Mouse (Mus musculus): ENCODE measurements at regions not wholly inside any gene's neighbourhood (a gene's known extent, or its start where the extent isn't known, plus 50 kb on each side); places are given as distances from the start of the nearest gene placed in this dataset.

GRCm38 (mm10) chr6:100420602-100421001 lies 133.3 kb upstream of the Rybp start:
- no peaks in the 10 kb centered on the region for H3K36me3 ChIP-seq (ENCODE audit: insufficient read depth, low read length)
- peak overlapping the region; percentile 59 for H3K4me3 ChIP-seq (replicated peaks; ENCODE audit: low read length)
- H3K27me3 ChIP-seq (ENCODE audit: insufficient read depth, low read length) = no peaks in the 10 kb centered on the region
- H3K9me3 ChIP-seq (ENCODE audit: low read length) = peaks cover 5% of the 10 kb centered on the region; the same call in 1 of the 2 replicates
- no peak for TF ChIP-seq CTCF (conservative IDR thresholded peaks at IDR 0.05; ENCODE audit: low read length)
- TF ChIP-seq NANOG (IDR thresholded peaks at IDR 0.05; ENCODE audit: borderline replicate concordance, low read length) = no peak
- TF ChIP-seq POU5F1 (IDR thresholded peaks at IDR 0.05; ENCODE audit: borderline replicate concordance, low read length) = no peak
- peaks cover 92% of the 10 kb centered on the region for H3K4me1 ChIP-seq (replicated peaks; ENCODE audit: low read depth, low read length)

- no peaks in the 10 kb centered on the region for H3K27me3 ChIP-seq (ENCODE audit: insufficient read depth, low read length)
- peak; percentile 58; the same call in 1 of the 2 replicates for TF ChIP-seq NANOG (IDR thresholded peaks at IDR 0.05; ENCODE audit: borderline replicate concordance, low read length)
- TF ChIP-seq POU5F1 (IDR thresholded peaks at IDR 0.05; ENCODE audit: borderline replicate concordance, low read length) = no peak
- no peak for TF ChIP-seq CTCF (conservative IDR thresholded peaks at IDR 0.05; ENCODE audit: low read length)
- H3K4me1 ChIP-seq (replicated peaks; ENCODE audit: low read depth, low read length) = peaks cover 94% of the 10 kb centered on the region
- H3K36me3 ChIP-seq (ENCODE audit: insufficient read depth, low read length) = no peaks in the 10 kb centered on the region
- H3K4me3 ChIP-seq (replicated peaks; ENCODE audit: low read length) = peak overlapping the region; percentile 59
- peaks cover 5% of the 10 kb centered on the region; the same call in 1 of the 2 replicates for H3K9me3 ChIP-seq (ENCODE audit: low read length)
Observed at GRCm38 (mm10) chr6:100419782-100420540, 132.7 kb upstream of the Rybp start.

- Histone ChIP-seq H3K36me3 (ENCODE audit: insufficient read depth, low read length) (no peaks in the 10 kb centered on the region), H3K4me3 (replicated peaks; ENCODE audit: low read length) (no peak overlapping the region), H3K27me3 (ENCODE audit: insufficient read depth, low read length) (no peaks in the 10 kb centered on the region), H3K4me1 (replicated peaks; ENCODE audit: low read depth, low read length) (peaks cover 85% of the 10 kb centered on the region), H3K9me3 (ENCODE audit: low read length) (peaks cover 5% of the 10 kb centered on the region; the same call in 1 of the 2 replicates)
- TF ChIP-seq CTCF (conservative IDR thresholded peaks at IDR 0.05; ENCODE audit: low read length) (no peak), NANOG (IDR thresholded peaks at IDR 0.05; ENCODE audit: borderline replicate concordance, low read length) (no peak), POU5F1 (IDR thresholded peaks at IDR 0.05; ENCODE audit: borderline replicate concordance, low read length) (no peak)
Observed at GRCm38 (mm10) chr6:100416046-100416445, 128.8 kb upstream of the Rybp start.

GRCm38 (mm10) chr6:100415514-100415913 lies 128.2 kb upstream of the Rybp start:
- Histone ChIP-seq H3K4me3 (replicated peaks; ENCODE audit: low read length) (no peak overlapping the region), H3K4me1 (replicated peaks; ENCODE audit: low read depth, low read length) (peaks cover 81% of the 10 kb centered on the region), H3K36me3 (ENCODE audit: insufficient read depth, low read length) (no peaks in the 10 kb centered on the region), H3K27me3 (ENCODE audit: insufficient read depth, low read length) (no peaks in the 10 kb centered on the region), H3K9me3 (ENCODE audit: low read length) (peaks cover 5% of the 10 kb centered on the region; the same call in 1 of the 2 replicates)
- TF ChIP-seq NANOG (IDR thresholded peaks at IDR 0.05; ENCODE audit: borderline replicate concordance, low read length) (no peak), CTCF (conservative IDR thresholded peaks at IDR 0.05; ENCODE audit: low read length) (no peak), POU5F1 (IDR thresholded peaks at IDR 0.05; ENCODE audit: borderline replicate concordance, low read length) (no peak)

GRCm38 (mm10) chr6:100414836-100415235 lies 127.6 kb upstream of the Rybp start:
- Histone ChIP-seq H3K36me3 (ENCODE audit: insufficient read depth, low read length) (no peaks in the 10 kb centered on the region), H3K27me3 (ENCODE audit: insufficient read depth, low read length) (no peaks in the 10 kb centered on the region), H3K4me3 (replicated peaks; ENCODE audit: low read length) (no peak overlapping the region), H3K4me1 (replicated peaks; ENCODE audit: low read depth, low read length) (peaks cover 74% of the 10 kb centered on the region), H3K9me3 (ENCODE audit: low read length) (peaks cover 5% of the 10 kb centered on the region; the same call in 1 of the 2 replicates)
- TF ChIP-seq POU5F1 (IDR thresholded peaks at IDR 0.05; ENCODE audit: borderline replicate concordance, low read length) (no peak), NANOG (IDR thresholded peaks at IDR 0.05; ENCODE audit: borderline replicate concordance, low read length) (no peak), CTCF (conservative IDR thresholded peaks at IDR 0.05; ENCODE audit: low read length) (no peak)

GRCm38 (mm10) chr6:100412486-100412885 lies 125.2 kb upstream of the Rybp start:
- TF ChIP-seq CTCF (conservative IDR thresholded peaks at IDR 0.05; ENCODE audit: low read length) (no peak), NANOG (IDR thresholded peaks at IDR 0.05; ENCODE audit: borderline replicate concordance, low read length) (no peak), POU5F1 (IDR thresholded peaks at IDR 0.05; ENCODE audit: borderline replicate concordance, low read length) (no peak)
- Histone ChIP-seq H3K27me3 (ENCODE audit: insufficient read depth, low read length) (no peaks in the 10 kb centered on the region), H3K36me3 (ENCODE audit: insufficient read depth, low read length) (no peaks in the 10 kb centered on the region), H3K4me3 (replicated peaks; ENCODE audit: low read length) (no peak overlapping the region), H3K4me1 (replicated peaks; ENCODE audit: low read depth, low read length) (peaks cover 70% of the 10 kb centered on the region), H3K9me3 (ENCODE audit: low read length) (no peaks in the 10 kb centered on the region)

GRCm38 (mm10) chr6:100411968-100412367 lies 124.7 kb upstream of the Rybp start:
- no peak overlapping the region for H3K4me3 ChIP-seq (replicated peaks; ENCODE audit: low read length)
- no peaks in the 10 kb centered on the region for H3K36me3 ChIP-seq (ENCODE audit: insufficient read depth, low read length)
- no peaks in the 10 kb centered on the region for H3K27me3 ChIP-seq (ENCODE audit: insufficient read depth, low read length)
- H3K4me1 ChIP-seq (replicated peaks; ENCODE audit: low read depth, low read length) = peaks cover 64% of the 10 kb centered on the region
- no peaks in the 10 kb centered on the region for H3K9me3 ChIP-seq (ENCODE audit: low read length)
- TF ChIP-seq NANOG (IDR thresholded peaks at IDR 0.05; ENCODE audit: borderline replicate concordance, low read length) (no peak), CTCF (conservative IDR thresholded peaks at IDR 0.05; ENCODE audit: low read length) (no peak), POU5F1 (IDR thresholded peaks at IDR 0.05; ENCODE audit: borderline replicate concordance, low read length) (no peak)

GRCm38 (mm10) chr6:100410067-100410631 lies 122.9 kb upstream of the Rybp start:
- H3K36me3 ChIP-seq (ENCODE audit: insufficient read depth, low read length) = no peaks in the 10 kb centered on the region
- H3K4me1 ChIP-seq (replicated peaks; ENCODE audit: low read depth, low read length) = peaks cover 49% of the 10 kb centered on the region
- H3K4me3 ChIP-seq (replicated peaks; ENCODE audit: low read length) = no peak overlapping the region
- no peaks in the 10 kb centered on the region for H3K9me3 ChIP-seq (ENCODE audit: low read length)
- no peaks in the 10 kb centered on the region for H3K27me3 ChIP-seq (ENCODE audit: insufficient read depth, low read length)
- TF ChIP-seq NANOG (IDR thresholded peaks at IDR 0.05; ENCODE audit: borderline replicate concordance, low read length) (no peak), POU5F1 (IDR thresholded peaks at IDR 0.05; ENCODE audit: borderline replicate concordance, low read length) (no peak), CTCF (conservative IDR thresholded peaks at IDR 0.05; ENCODE audit: low read length) (no peak)

Data from E14TG2a.4 (cell line).